Mouse (Mus musculus): ENCODE measurements around the gene Mtnr1b. TPM values are rescaled to one million over a fixed set of nuclear protein-coding genes. Genes with fewer than 3 reads are reported as not detected.
"Not testable (repeated sequence)": the region's sequence is repeated elsewhere in the genome, so short reads cannot be mapped to it uniquely, and the experiment has no call there.

The Mtnr1b gene
- polyA plus RNA-seq, 1 experiment from 2014 or later: not detected

DNA sequence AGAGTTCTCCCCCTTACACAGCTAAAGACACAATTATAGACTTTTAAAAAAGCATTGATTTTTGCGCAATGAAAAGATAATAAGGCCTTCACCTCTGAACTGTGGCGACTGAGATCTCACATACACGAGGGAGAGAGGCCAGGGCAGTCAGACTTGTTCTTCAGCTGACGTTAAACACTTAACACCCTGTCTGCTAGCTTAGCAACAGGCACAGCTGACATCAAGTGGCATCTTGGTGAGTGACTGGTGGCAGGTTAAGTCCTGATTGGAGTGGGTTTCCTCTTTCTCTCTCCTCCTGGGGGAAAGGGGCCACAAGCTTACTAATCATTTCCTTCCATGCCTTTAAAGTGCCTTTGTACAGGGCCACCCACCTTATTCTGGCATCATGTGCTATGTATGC, 4.3 kb downstream of the Mtnr1b start:
- Histone ChIP-seq H3K9me3 (replicated peaks) (no peaks in the 10 kb centered on the region), H3K4me1 (no peaks in the 10 kb centered on the region), H3K4me3 (no peak overlapping the region), H3K9ac (no peak overlapping the region), H3K27ac (no peak overlapping the region), H3K4me2 (no peak overlapping the region), H3K36me3 (no peaks in the 10 kb centered on the region), H3K27me3 (replicated peaks) (peaks cover 12% of the 10 kb centered on the region; the same call in 1 of the 2 replicates)
- 47% methylated on average over 4 of the region's 4 CpGs for WGBS (ENCODE audit: insufficient replicate concordance)
- ATAC-seq: no peak

DNA sequence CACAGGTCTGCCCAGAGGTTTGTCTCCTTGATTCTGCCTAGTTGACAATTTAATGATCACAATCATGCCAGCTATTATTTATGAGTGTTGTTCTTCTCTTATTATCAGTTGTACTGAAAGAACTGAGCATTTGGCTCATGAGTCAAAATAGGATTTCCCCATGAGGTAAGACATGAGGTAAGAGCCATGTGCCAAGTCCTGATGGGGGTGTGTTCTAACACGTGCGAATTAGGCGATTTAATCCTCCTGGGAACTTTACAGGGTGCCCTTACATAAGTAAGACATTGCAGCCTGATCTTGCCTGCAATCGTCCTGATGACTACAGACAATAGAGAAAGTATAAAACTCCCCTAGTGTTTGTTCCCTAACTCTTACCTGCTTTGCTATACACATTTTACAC, 4.9 kb downstream of the Mtnr1b start:
- 52% methylated on average over 4 of the region's 4 CpGs for WGBS (ENCODE audit: insufficient replicate concordance)
- no peak overlapping the region for H3K4me2 ChIP-seq
- no peak for ATAC-seq

DNA sequence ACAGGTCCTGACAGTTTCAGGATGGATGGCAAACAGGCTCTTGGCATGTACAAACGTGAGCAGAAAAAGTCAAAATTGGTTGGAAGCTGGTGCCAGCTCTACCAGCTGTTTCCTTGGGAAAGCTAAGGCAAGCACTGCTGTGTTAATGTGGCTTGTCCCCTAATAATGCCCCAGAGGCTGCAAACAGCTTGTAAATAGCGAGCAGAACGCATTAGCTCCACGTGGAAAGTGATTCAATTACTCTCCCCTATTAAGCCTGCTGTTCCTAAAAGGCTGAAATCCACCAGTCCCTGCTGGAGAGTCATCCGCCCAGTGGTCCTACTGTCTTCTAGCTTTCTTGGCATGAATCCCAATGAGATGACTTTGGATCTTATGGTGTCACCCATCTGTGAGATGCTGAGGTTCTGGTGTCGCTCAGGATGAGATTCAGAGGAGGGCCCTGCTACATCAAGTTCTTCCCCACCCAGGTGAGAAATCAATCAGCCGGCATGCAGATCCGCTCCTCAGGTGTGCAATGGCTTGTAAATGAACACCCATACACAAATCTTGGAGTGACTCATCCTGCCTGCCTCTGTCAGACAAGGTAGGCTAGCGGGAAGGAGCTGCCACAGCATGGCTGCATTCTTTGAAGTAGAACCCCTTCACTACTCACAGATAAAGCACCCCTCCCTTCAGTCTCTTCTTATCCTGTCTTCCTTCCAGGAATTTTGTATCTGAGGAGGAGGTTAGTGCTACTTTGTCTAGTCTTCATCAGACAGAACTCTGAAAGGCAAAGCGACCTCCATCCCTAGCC, 7.9 kb downstream of the Mtnr1b start:
- H3K27me3 ChIP-seq (replicated peaks): no peaks in the 10 kb centered on the region
- ATAC-seq: no peak
- no peak overlapping the region for H3K4me3 ChIP-seq
- no peaks in the 10 kb centered on the region for H3K9me3 ChIP-seq (replicated peaks)
- 61% methylated on average over 10 of the region's 10 CpGs for WGBS (ENCODE audit: insufficient replicate concordance)
- no peak overlapping the region for H3K9ac ChIP-seq
- H3K36me3 ChIP-seq: no peaks in the 10 kb centered on the region
- no peak overlapping the region for H3K27ac ChIP-seq
- H3K4me2 ChIP-seq: no peak overlapping the region
- no peaks in the 10 kb centered on the region for H3K4me1 ChIP-seq

More for the DNA sequence above, 4.9 kb downstream of the Mtnr1b start:
- no peaks in the 10 kb centered on the region for H3K4me1 ChIP-seq
- no peaks in the 10 kb centered on the region for H3K9me3 ChIP-seq (replicated peaks)
- no peak overlapping the region for H3K9ac ChIP-seq
- no peak overlapping the region for H3K4me3 ChIP-seq
- H3K27me3 ChIP-seq (replicated peaks): peaks cover 8% of the 10 kb centered on the region; the same call in 1 of the 2 replicates
- no peak overlapping the region for H3K27ac ChIP-seq
- H3K36me3 ChIP-seq: no peaks in the 10 kb centered on the region

DNA sequence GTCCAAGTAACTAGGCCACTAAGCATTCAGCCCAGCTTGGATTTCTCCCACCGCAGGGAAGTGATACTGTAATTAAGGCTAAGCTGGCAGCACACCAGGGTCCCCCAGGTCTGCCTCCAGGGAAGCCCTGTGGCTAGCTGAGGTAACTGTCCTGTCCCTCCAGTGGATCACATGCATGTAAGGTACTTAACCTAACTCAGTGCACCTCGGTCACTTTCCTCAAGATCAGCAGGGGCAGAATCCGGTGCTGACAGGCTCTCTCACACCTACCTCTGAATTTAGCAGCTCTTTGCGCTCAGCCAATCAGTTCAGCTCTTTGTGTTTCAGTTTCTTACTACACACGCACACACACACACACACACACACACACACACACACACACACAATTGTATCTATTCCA, 13.0 kb downstream of the Mtnr1b start:
- no peaks in the 10 kb centered on the region for H3K36me3 ChIP-seq
- no peak overlapping the region for H3K27ac ChIP-seq
- H3K9ac ChIP-seq: no peak overlapping the region
- H3K4me1 ChIP-seq: no peaks in the 10 kb centered on the region
- no peak for ATAC-seq
- WGBS (ENCODE audit: insufficient replicate concordance): 62% methylated on average over 5 of the region's 5 CpGs
- no peak overlapping the region for H3K4me2 ChIP-seq
- no peak overlapping the region for H3K4me3 ChIP-seq
- no peaks in the 10 kb centered on the region for H3K27me3 ChIP-seq (replicated peaks)
- H3K9me3 ChIP-seq (replicated peaks): no peaks in the 10 kb centered on the region

DNA sequence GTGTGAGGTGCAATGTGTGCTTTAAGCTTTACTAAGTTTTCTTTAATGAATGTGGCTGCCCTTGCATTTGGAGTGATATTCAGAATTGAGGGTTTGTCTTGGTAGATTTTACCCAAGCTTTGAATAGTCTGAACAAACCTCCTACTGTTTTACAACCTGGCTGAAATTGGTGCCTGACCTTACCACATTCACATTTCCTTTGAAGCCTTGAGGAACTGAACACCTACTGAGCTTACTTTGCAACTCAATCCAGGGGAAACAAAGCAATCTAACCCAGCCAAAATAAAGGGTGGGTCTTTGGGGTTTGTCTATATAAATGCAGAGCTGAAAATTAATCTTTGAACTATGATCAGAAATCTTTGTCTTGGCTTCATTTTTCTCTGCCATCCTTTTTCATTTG, 23.6 kb downstream of the Mtnr1b start:
- Histone ChIP-seq H3K9me3 (replicated peaks) (no peaks in the 10 kb centered on the region), H3K27me3 (replicated peaks) (no peaks in the 10 kb centered on the region), H3K36me3 (no peaks in the 10 kb centered on the region), H3K9ac (no peak overlapping the region), H3K4me3 (no peak overlapping the region), H3K4me1 (no peaks in the 10 kb centered on the region), H3K4me2 (no peak overlapping the region), H3K27ac (no peak overlapping the region)
- ATAC-seq: no peak

DNA sequence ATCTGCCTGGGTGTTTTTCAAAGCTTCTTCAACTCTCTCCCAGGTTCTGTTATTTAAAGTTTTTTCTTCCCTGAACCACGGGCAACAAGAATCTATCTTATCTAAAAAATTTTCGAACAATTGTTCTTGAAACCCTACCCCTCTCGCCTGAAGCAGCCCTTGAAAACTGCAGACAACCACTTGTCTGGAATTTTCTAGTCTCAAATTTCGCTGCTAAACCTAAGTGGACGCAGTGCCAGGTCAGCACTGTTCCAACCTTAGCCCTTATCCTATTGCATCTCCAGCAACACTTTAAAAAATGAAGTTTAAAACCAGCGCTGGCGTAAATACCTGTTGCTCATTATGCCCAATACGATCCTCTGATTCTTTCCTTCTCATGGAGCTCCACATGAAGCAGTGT, 29.0 kb downstream of the Mtnr1b start:
- Histone ChIP-seq H3K9ac (no peak overlapping the region), H3K4me2 (no peak overlapping the region), H3K9me3 (replicated peaks) (no peaks in the 10 kb centered on the region), H3K4me3 (no peak overlapping the region), H3K36me3 (no peaks in the 10 kb centered on the region), H3K27me3 (replicated peaks) (no peaks in the 10 kb centered on the region), H3K27ac (no peak overlapping the region), H3K4me1 (no peaks in the 10 kb centered on the region)
- no peak for ATAC-seq
- WGBS (ENCODE audit: insufficient replicate concordance): 65% methylated on average over 8 of the region's 8 CpGs

DNA sequence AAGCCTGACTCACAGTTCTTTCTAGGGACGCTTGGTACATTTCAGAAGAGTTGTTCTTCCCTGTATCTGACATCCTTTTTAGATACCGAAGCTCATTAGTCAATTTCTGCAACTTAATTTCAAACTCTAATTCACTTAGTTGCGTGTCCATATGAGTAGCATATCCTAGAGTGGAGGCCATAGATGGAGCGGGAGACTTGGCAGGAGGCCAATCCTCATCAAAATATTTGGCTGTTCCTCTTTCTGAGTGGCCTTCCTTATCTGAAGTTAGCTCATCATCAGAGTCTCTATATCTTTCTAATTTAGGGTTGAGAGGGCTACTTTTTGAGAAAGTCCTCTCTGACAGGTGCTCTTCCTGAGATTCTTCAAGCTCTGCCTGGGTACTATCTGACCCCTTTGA, 29.4 kb downstream of the Mtnr1b start:
- H3K27me3 ChIP-seq (replicated peaks); H3K9ac ChIP-seq; H3K27ac ChIP-seq; H3K36me3 ChIP-seq; ATAC-seq; H3K4me1 ChIP-seq; H3K9me3 ChIP-seq (replicated peaks); H3K4me2 ChIP-seq; H3K4me3 ChIP-seq: not testable (repeated sequence)
- 66% methylated on average over 4 of the region's 4 CpGs for WGBS (ENCODE audit: insufficient replicate concordance)

DNA sequence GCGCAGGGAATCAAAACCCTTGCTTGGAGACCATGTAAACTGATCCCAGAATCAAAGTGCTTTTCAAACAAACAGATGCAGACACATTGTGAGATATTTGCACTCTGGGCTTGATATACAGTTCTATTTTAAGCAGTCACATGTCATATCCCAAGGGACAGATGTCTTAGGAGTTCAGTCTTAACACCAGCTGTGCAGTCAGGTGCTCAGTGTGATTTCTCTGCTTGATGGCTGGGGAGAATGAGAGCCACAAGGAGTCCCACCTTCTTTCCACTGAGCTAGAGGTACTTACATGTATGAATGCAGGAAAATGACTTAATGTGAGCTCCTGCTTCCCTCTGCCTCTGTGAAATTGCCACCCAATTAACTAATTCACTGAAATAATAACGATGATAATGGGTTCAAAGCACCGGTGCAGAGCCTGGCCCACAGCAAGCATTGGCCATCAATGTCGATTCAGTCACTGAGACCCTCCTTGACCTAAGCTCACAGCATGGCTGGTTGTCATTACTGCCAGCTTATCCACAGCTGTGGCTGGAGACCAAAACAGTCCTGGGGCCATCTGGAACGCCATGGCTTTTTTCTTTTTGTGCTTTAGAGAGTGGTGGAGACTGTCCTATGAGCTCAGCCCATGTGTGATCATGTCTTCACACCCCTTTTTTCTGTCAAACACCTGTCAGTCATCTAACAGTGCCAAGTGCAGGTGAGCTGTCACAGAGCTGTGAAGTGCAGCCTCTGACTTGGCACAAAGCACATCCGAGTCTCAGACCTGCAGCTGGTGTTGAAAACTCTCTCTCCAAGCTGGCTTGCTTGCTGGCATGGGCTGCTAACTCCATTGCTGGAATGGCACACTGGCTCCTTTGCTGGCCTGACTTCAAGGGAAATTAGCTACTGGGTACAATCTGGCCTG, 61.1 kb downstream of the Mtnr1b start:
- no peak overlapping the region for H3K4me3 ChIP-seq
- H3K27ac ChIP-seq: no peak overlapping the region
- no peak overlapping the region for H3K9ac ChIP-seq
- H3K4me2 ChIP-seq: no peak overlapping the region
- no peaks in the 10 kb centered on the region for H3K9me3 ChIP-seq (replicated peaks)
- no peaks in the 10 kb centered on the region for H3K36me3 ChIP-seq
- whole genome bisulfite sequencing (ENCODE audit: insufficient replicate concordance): 65% methylated on average over 6 of the region's 6 CpGs
- ATAC-seq: no peak
- H3K27me3 ChIP-seq (replicated peaks): no peaks in the 10 kb centered on the region
- no peaks in the 10 kb centered on the region for H3K4me1 ChIP-seq

DNA sequence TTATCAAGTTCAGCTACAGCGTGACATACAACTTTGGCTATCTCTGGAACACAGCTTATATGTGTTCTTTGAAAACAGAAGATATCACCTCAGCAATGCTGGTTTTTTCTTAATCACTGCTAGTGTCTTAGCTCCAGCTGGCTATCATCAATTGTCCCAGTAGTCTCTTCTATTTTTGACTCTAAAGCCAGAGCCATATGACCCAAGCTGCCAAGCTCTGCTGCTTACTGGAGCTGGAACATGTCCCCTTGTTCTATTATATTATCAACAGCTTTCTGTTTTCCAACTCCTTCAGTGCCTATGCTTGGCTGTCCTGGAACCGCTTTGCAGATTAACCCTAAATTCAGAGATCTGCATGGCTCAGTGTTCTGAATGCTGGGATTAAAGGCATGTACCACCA, 70.1 kb downstream of the Mtnr1b start:
- 55% methylated on average over 2 of the region's 2 CpGs for WGBS (ENCODE audit: insufficient replicate concordance)
- H3K4me1 ChIP-seq: no peaks in the 10 kb centered on the region
- H3K4me3 ChIP-seq: no peak overlapping the region
- H3K27ac ChIP-seq: no peak overlapping the region
- no peaks in the 10 kb centered on the region for H3K27me3 ChIP-seq (replicated peaks)
- H3K36me3 ChIP-seq: no peaks in the 10 kb centered on the region
- H3K9me3 ChIP-seq (replicated peaks): 0 out of 2 replicates have a peak, but pooled peaks cover 3% of the 10 kb centered on the region
- no peak overlapping the region for H3K9ac ChIP-seq
- no peak overlapping the region for H3K4me2 ChIP-seq
- no peak for ATAC-seq

DNA sequence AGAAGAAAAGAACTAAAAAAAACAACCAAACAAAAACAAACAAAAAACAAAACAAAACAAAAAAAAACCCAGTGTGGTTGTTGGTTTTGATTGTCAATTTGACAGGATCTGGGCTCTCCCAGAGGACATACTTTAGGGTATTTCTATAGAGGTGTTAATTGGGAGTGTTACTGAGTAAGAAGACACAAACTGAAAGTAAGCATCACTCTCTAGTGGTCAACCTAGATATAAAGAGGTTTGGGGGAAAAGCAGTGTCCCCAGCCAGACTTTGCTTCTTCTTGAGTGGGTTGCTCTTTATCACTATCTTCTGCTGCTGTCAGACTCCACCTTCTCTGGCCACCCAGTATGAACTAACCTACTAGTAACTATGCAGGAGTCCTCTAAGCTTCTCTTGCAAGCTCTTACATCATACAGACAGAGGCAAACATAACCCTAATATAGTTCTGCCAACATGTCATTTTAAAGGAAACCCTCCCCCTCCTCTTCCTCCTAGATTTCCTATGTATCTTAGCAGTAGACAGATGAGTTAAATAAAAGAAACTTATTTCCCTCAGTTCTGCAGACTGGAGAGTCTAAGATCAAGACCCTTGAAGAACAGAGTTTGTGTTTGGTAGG, 71.8 kb downstream of the Mtnr1b start:
- H3K27me3 ChIP-seq (replicated peaks): no peaks in the 10 kb centered on the region
- no peak overlapping the region for H3K27ac ChIP-seq
- no peak for ATAC-seq
- no peak overlapping the region for H3K4me3 ChIP-seq
- H3K9me3 ChIP-seq (replicated peaks): 0 out of 2 replicates have a peak, but pooled peaks cover 3% of the 10 kb centered on the region
- H3K9ac ChIP-seq: no peak overlapping the region
- H3K4me1 ChIP-seq: no peaks in the 10 kb centered on the region
- H3K36me3 ChIP-seq: no peaks in the 10 kb centered on the region
- no peak overlapping the region for H3K4me2 ChIP-seq

DNA sequence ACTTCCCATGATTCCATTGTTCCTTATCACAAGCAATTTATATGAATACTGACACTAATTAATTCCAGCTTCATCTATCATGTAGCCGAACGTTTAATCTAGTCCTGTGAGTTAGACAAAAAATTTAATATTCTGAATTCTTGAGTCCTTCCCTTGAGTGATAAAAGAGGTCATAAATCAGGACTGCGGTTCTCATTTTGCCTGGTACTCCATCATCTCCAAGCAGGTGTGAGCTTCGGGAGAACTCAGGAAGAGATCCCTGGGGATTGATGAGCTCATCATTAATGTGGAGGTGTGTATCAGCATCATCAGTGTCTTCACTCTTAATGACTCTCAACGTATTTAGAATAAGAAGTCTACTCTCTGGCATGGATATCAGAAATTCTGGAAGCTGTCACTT, 74.0 kb downstream of the Mtnr1b start:
- H3K27me3 ChIP-seq (replicated peaks): no peaks in the 10 kb centered on the region
- ATAC-seq: no peak
- H3K9ac ChIP-seq: no peak overlapping the region
- H3K4me2 ChIP-seq: no peak overlapping the region
- 66% methylated on average over 5 of the region's 5 CpGs for WGBS (ENCODE audit: insufficient replicate concordance)
- no peaks in the 10 kb centered on the region for H3K36me3 ChIP-seq
- H3K4me1 ChIP-seq: no peaks in the 10 kb centered on the region
- no peaks in the 10 kb centered on the region for H3K9me3 ChIP-seq (replicated peaks)
- H3K27ac ChIP-seq: no peak overlapping the region
- H3K4me3 ChIP-seq: no peak overlapping the region

DNA sequence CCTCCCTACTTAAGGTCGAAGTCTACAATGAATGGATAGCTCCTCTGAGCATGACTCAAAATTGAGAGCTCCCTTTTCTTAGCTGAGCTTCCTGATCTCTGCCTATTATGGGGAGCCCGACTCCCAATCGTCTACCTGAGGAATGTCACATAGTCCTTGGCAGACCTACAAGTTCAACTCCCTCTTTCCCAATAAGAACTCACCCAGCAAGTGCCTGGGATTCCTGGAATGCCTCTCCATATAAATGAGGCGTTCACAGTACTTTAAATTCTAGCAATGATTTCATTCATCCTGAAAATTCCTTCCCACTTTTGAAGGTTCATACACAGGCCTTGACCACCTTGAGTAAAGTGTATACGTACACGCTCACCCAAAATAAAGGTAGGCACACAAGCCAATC, 79.9 kb downstream of the Mtnr1b start:
- no peak for ATAC-seq
- H3K27ac ChIP-seq: no peak overlapping the region
- H3K4me2 ChIP-seq: no peak overlapping the region
- 58% methylated on average over 6 of the region's 6 CpGs for WGBS (ENCODE audit: insufficient replicate concordance)
- no peak overlapping the region for H3K4me3 ChIP-seq
- no peaks in the 10 kb centered on the region for H3K4me1 ChIP-seq
- H3K9ac ChIP-seq: no peak overlapping the region
- H3K36me3 ChIP-seq: no peaks in the 10 kb centered on the region
- H3K9me3 ChIP-seq (replicated peaks): no peaks in the 10 kb centered on the region
- H3K27me3 ChIP-seq (replicated peaks): no peaks in the 10 kb centered on the region

Measured in liver, embryonic 12.5 days (tissue).